Mouse (Mus musculus) liver, embryonic 16.5 days (tissue): Measurements from ENCODE around the gene Inafm1. TPM values are rescaled to one million over a fixed set of nuclear protein-coding genes. Genes with fewer than 3 reads are reported as not detected.
"Not testable (repeated sequence)": the region's sequence is repeated elsewhere in the genome, so short reads cannot be mapped to it uniquely, and the experiment has no call there.

Source experiments
- ATAC-seq: fragments of 200-750 bp; cut with Nextera tagmentation; 2 replicates; pipeline ENCODE4 v1.8.0; 2017; ENCODE audit warnings: low read depth, mild to moderate bottlenecking, moderate number of reproducible peaks, moderate library complexity
- H3K27ac ChIP-seq: fragments of 300-500 bp; sonication (generic); 2 replicates; pipeline ENCODE4 v1.5.1; 2014; ENCODE audit warnings: mild to moderate bottlenecking, low read length
- H3K27me3 ChIP-seq: fragments of 300-500 bp; sonication (generic); 2 replicates; pipeline ENCODE4 v1.6.1; 2014; ENCODE audit warnings: low read depth, low read length, mixed read lengths; ENCODE audit not compliant: control insufficient read depth, insufficient read depth
- H3K36me3 ChIP-seq: fragments of 300-500 bp; sonication (generic); 2 replicates; pipeline ENCODE4 v1.6.1; 2014; ENCODE audit warnings: mild to moderate bottlenecking; ENCODE audit not compliant: control insufficient read depth, insufficient read depth
- H3K4me1 ChIP-seq: fragments of 300-500 bp; sonication (generic); 2 replicates; pipeline ENCODE4 v1.6.1; 2014; ENCODE audit warnings: low read depth, low read length, mixed read lengths; ENCODE audit not compliant: control insufficient read depth
- H3K4me2 ChIP-seq: fragments of 300-500 bp; sonication (generic); 2 replicates; pipeline ENCODE4 v1.6.1; 2014; ENCODE audit warnings: low read depth, low read length, mixed read lengths
- H3K4me3 ChIP-seq: fragments of 300-500 bp; sonication (generic); 2 replicates; pipeline ENCODE4 v1.5.1; 2014; ENCODE audit warnings: low read depth, mild to moderate bottlenecking, low read length
- H3K9ac ChIP-seq: fragments of 300-500 bp; sonication (generic); 2 replicates; pipeline ENCODE4 v1.6.1; 2014; ENCODE audit warnings: low read depth, low read length
- H3K9me3 ChIP-seq: fragments of 300-500 bp; sonication (generic); replicated peaks from 2 replicates; pipeline ENCODE4 v1.6.1; 2016; ENCODE audit warnings: low read length; ENCODE audit not compliant: control insufficient read depth
- WGBS: fragments of 180-500 bp; shearing (Covaris S2); extraction: QIAGEN DNeasy Blood & Tissue Kit; methylation state at CpG from one replicate; pipeline ENCODE4 v1.1.7; 2014; ENCODE audit not compliant: insufficient replicate concordance; 5-methylcytosine and 5-hydroxymethylcytosine counted together
- polyA plus RNA-seq: library from polyadenylated mRNA; unstranded; fragments of >200 nt; fragmentation: Nextera tagmentation; extraction: Ambion mirVana; gene quantifications from 2 replicates; pipeline ENCODE4 v1.2.1, GENCODE M21; 2015

The Inafm1 gene
- polyA plus RNA-seq, 1 experiment from 2014 or later = 4.4 TPM

DNA sequence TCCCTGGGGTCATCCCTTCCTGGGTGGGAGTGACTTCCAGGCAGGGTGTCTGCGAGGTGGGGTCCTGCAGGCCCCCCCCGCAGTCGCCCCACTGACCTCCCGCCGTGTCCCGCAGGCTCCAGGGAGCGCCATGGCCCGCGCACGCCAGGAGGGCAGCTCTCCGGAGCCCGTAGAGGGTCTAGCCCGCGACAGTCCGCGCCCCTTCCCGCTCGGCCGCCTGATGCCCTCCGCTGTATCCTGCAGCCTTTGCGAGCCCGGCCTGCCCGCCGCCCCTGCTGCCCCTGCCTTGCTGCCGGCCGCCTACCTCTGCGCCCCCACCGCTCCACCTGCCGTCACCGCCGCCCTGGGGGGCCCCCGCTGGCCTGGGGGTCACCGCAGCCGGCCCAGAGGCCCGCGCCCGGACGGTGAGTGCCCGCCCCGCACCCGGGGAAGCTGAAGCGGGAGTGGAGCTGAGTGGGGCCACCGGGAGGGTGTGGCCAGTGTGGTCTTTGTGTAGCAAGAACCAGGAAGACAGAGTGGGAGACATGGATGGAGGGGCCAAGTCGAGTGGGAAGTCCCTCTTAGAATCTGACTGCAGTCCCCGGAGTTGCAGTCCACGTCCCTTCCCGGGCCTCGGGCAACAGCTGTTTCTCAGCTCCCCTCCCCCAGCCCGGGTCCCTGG, 38.7 kb upstream of the Inafm1 start:
- Histone ChIP-seq H3K27me3 (peaks cover 17% of the 10 kb centered on the region), H3K4me1 (peaks cover 68% of the 10 kb centered on the region), H3K9me3 (no peaks in the 10 kb centered on the region), H3K27ac (peak overlapping the region; percentile 98), H3K36me3 (peaks cover 6% of the 10 kb centered on the region), H3K9ac (peak overlapping the region; percentile 97), H3K4me2 (peak overlapping the region; percentile 100), H3K4me3 (peak overlapping the region; percentile 98)
- no peak for ATAC-seq
- WGBS = under 1% methylated on average over 41 of the region's 49 CpGs

- peaks cover 68% of the 10 kb centered on the region for H3K4me1 ChIP-seq
- no peaks in the 10 kb centered on the region for H3K9me3 ChIP-seq
- peak overlapping the region; percentile 98 for H3K27ac ChIP-seq
- peak overlapping the region; percentile 100 for H3K4me2 ChIP-seq
- H3K9ac ChIP-seq = peak overlapping the region; percentile 97
- H3K36me3 ChIP-seq = peaks cover 2% of the 10 kb centered on the region; the same call in 1 of the 2 replicates
- no peak for ATAC-seq
- H3K27me3 ChIP-seq = peaks cover 17% of the 10 kb centered on the region
- H3K4me3 ChIP-seq = peak overlapping the region; percentile 98
- under 1% methylated on average over 14 of the region's 14 CpGs for WGBS
Observed at GRCm38 (mm10) chr7:16311453-16312004, 38.1 kb upstream of the Inafm1 start.

- Histone ChIP-seq H3K4me1 (peaks cover 68% of the 10 kb centered on the region), H3K9ac (peak overlapping the region; percentile 97), H3K9me3 (no peaks in the 10 kb centered on the region), H3K27me3 (peaks cover 17% of the 10 kb centered on the region), H3K27ac (peak overlapping the region; percentile 98), H3K4me2 (peak overlapping the region; percentile 100), H3K4me3 (peak overlapping the region; percentile 98), H3K36me3 (no peaks in the 10 kb centered on the region)
- no peak for ATAC-seq
- WGBS = under 1% methylated on average over 31 of the region's 31 CpGs
Observed at GRCm38 (mm10) chr7:16310521-16311452, 37.4 kb upstream of the Inafm1 start.

- under 1% methylated on average over 44 of the region's 56 CpGs for WGBS
- H3K9me3 ChIP-seq = no peaks in the 10 kb centered on the region
- H3K4me1 ChIP-seq = peaks cover 63% of the 10 kb centered on the region
- H3K27ac ChIP-seq = peak overlapping the region; percentile 98
- peak overlapping the region; percentile 100 for H3K4me2 ChIP-seq
- peak overlapping the region; percentile 97 for H3K9ac ChIP-seq
- no peaks in the 10 kb centered on the region for H3K36me3 ChIP-seq
- ATAC-seq = peak; percentile 51
- H3K4me3 ChIP-seq = peak overlapping the region; percentile 98
- H3K27me3 ChIP-seq = peaks cover 17% of the 10 kb centered on the region
Observed at GRCm38 (mm10) chr7:16310020-16310520, 36.7 kb upstream of the Inafm1 start.

- WGBS = 0% methylated on average over 53 of the region's 61 CpGs
- Histone ChIP-seq H3K4me3 (peak overlapping the region; percentile 98), H3K36me3 (no peaks in the 10 kb centered on the region), H3K4me2 (peak overlapping the region; percentile 100), H3K9ac (peak overlapping the region; percentile 97), H3K27me3 (peaks cover 17% of the 10 kb centered on the region), H3K27ac (peak overlapping the region; percentile 98), H3K9me3 (no peaks in the 10 kb centered on the region), H3K4me1 (peaks cover 58% of the 10 kb centered on the region)
- ATAC-seq = peak; percentile 64
Observed at GRCm38 (mm10) chr7:16309318-16310019, 36.1 kb upstream of the Inafm1 start.

- Histone ChIP-seq H3K9me3 (no peaks in the 10 kb centered on the region), H3K4me3 (peak overlapping the region; percentile 98), H3K27me3 (peaks cover 17% of the 10 kb centered on the region), H3K9ac (peak overlapping the region; percentile 97), H3K27ac (peak overlapping the region; percentile 98), H3K4me2 (peak overlapping the region; percentile 100), H3K36me3 (no peaks in the 10 kb centered on the region), H3K4me1 (peaks cover 52% of the 10 kb centered on the region)
- 26% methylated on average over 16 of the region's 16 CpGs for WGBS
- ATAC-seq = no peak
Observed at GRCm38 (mm10) chr7:16308555-16309317, 35.3 kb upstream of the Inafm1 start.

DNA sequence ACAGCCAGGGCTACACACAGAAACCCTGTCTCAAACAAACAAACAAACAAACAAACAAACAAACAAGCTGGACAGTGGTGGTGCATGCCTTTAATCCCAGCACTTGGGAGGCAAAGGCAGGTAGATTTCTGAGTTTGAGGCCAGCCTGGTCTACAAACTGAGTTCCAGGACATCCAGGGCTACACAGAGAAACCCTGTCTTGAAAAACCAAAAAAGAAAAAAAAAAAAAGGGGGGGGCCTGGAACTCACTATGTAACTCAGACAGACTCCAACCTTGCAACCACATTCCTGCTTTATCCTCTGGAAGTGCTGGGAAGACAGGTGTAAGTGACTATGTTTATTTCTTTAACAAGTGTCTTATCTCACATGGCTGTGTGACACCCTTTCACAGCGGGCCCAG, 34.7 kb upstream of the Inafm1 start, which contains the start of gene Bbc3:
Bbc3 (plus strand) TSS at position 301 of the 400 bp plus-strand sequence.
- 13% methylated on average over 1 of the region's 1 CpGs for WGBS
- peak within 1 kb of the TSS; percentile 98 for H3K27ac ChIP-seq
- peaks cover 46% of the 10 kb centered on the region for H3K4me1 ChIP-seq
- H3K4me3 ChIP-seq = peak within 1 kb of the TSS; percentile 98
- not testable (repeated sequence) for H3K36me3 ChIP-seq, H3K9me3 ChIP-seq, ATAC-seq
- peaks cover 17% of the 10 kb centered on the region for H3K27me3 ChIP-seq
- H3K4me2 ChIP-seq = peak within 1 kb of the TSS; percentile 100
- peak within 1 kb of the TSS; percentile 97 for H3K9ac ChIP-seq

GRCm38 (mm10) chr7:16307141-16307540, 33.7 kb upstream of the Inafm1 start:
- H3K27ac ChIP-seq, H3K4me3 ChIP-seq, H3K9ac ChIP-seq, ATAC-seq, H3K36me3 ChIP-seq, H3K9me3 ChIP-seq, H3K4me2 ChIP-seq: not testable (repeated sequence)
- 59% methylated on average over 6 of the region's 6 CpGs for WGBS
- H3K27me3 ChIP-seq = peaks cover 10% of the 10 kb centered on the region
- H3K4me1 ChIP-seq = peaks cover 36% of the 10 kb centered on the region
